Mouse (Mus musculus) midbrain, embryonic 14.5 days (tissue): Measurements from ENCODE around the gene Anapc2. TPM values are rescaled to one million over a fixed set of nuclear protein-coding genes. Genes with fewer than 3 reads are reported as not detected.
A peak's percentile ranks its signal among the peaks of the same experiment; 100 is the strongest.

ENCODE experiments used
- ATAC-seq: fragments of 200-750 bp; cut with Nextera tagmentation; 2 replicates; pipeline ENCODE4 v1.8.0; 2017; ENCODE audit warnings: moderate number of reproducible peaks, moderate library complexity; ENCODE audit not compliant: low FRiP score, low TSS enrichment
- DNase-seq: peaks from one replicate; pipeline ENCODE4 v3.0.0-alpha.2; 2015
- H3K27ac ChIP-seq: fragments of 300-500 bp; sonication (generic); replicated peaks from 2 replicates; pipeline ENCODE4 v1.5.1; 2014; ENCODE audit warnings: mild to moderate bottlenecking, low read depth, low read length, moderate library complexity
- H3K27me3 ChIP-seq: fragments of 300-500 bp; sonication (generic); 2 replicates; pipeline ENCODE4 v1.6.1; 2014; ENCODE audit warnings: low read length, control low read depth, mixed read lengths; ENCODE audit not compliant: control insufficient read depth, insufficient read depth
- H3K36me3 ChIP-seq: fragments of 300-500 bp; sonication (generic); 2 replicates; pipeline ENCODE4 v1.6.1; 2014; ENCODE audit warnings: low read length, control low read depth; ENCODE audit not compliant: control insufficient read depth, insufficient read depth
- H3K4me1 ChIP-seq: fragments of 300-500 bp; sonication (generic); 2 replicates; pipeline ENCODE4 v1.6.1; 2014; ENCODE audit warnings: mild to moderate bottlenecking, antibody characterized with exemption, low read length, control low read depth; ENCODE audit not compliant: control insufficient read depth, insufficient read depth
- H3K4me2 ChIP-seq: fragments of 300-500 bp; sonication (generic); 2 replicates; pipeline ENCODE4 v1.6.1; 2014; ENCODE audit warnings: mild to moderate bottlenecking, low read length, moderate library complexity
- H3K4me3 ChIP-seq: fragments of 300-500 bp; sonication (generic); replicated peaks from 2 replicates; pipeline ENCODE4 v1.5.1; 2014; ENCODE audit warnings: low read depth, low read length
- H3K9ac ChIP-seq: fragments of 300-500 bp; sonication (generic); replicated peaks from 2 replicates; pipeline ENCODE4 v1.6.1; 2014; ENCODE audit warnings: mild to moderate bottlenecking, low read length, moderate library complexity
- H3K9me3 ChIP-seq: fragments of 300-500 bp; sonication (generic); 2 replicates; pipeline ENCODE4 v1.6.1; 2016; ENCODE audit warnings: low read length, control low read depth, mixed read lengths; ENCODE audit not compliant: control insufficient read depth
- WGBS: fragments of 180-500 bp; shearing (Covaris S2); extraction: QIAGEN DNeasy Blood & Tissue Kit; methylation state at CpG from one replicate; pipeline ENCODE4 v1.1.7; 2014; 5-methylcytosine and 5-hydroxymethylcytosine counted together
- polyA plus RNA-seq: library from polyadenylated mRNA; unstranded; fragments of >200 nt; fragmentation: Nextera tagmentation; extraction: Ambion mirVana; gene quantifications from 2 replicates; pipeline ENCODE4 v1.2.1, GENCODE M21; 2014

The Anapc2 gene
- polyA plus RNA-seq, 1 experiment from 2014 or later: 117 TPM

DNA sequence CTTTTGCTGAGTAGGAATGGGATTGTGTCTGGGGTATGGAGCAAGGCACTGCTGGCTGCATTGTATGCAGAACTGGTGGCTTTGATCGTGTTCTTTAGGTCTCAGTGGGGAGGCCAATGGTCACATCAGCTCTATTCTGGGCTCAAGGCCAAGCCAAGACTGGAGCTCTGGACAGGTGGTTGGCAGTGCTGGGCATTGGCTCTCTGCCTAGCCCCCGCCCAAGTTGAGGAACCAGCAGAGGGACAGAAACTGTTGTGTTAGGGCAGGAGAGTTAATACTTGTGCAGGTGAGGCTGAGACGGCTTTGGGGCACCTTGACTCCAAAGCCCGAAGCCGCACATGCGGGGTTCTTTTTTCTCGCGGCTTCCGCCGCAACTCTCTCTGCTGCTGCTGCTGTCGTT lies 17.4 kb downstream of the Anapc2 start, which contains the start of gene Lrrc26:
Lrrc26 (plus strand) TSS at position 265 of the 400 bp plus-strand sequence.
- H3K4me2 ChIP-seq: peak within 1 kb of the TSS; percentile 49
- peak within 1 kb of the TSS; percentile 22 for H3K4me3 ChIP-seq
- peaks cover 18% of the 10 kb centered on the region for H3K36me3 ChIP-seq
- 12% methylated on average over 11 of the region's 11 CpGs for WGBS
- no peak for DNase-seq
- peaks cover 54% of the 10 kb centered on the region for H3K27me3 ChIP-seq
- peak within 1 kb of the TSS; percentile 36; the same call in 1 of the 2 replicates for H3K9ac ChIP-seq
- H3K4me1 ChIP-seq: 0 out of 2 replicates have a peak, but pooled peaks cover 5% of the 10 kb centered on the region
- H3K9me3 ChIP-seq: no peaks in the 10 kb centered on the region
- H3K27ac ChIP-seq: no peak within 1 kb of the TSS
- ATAC-seq: no peak

DNA sequence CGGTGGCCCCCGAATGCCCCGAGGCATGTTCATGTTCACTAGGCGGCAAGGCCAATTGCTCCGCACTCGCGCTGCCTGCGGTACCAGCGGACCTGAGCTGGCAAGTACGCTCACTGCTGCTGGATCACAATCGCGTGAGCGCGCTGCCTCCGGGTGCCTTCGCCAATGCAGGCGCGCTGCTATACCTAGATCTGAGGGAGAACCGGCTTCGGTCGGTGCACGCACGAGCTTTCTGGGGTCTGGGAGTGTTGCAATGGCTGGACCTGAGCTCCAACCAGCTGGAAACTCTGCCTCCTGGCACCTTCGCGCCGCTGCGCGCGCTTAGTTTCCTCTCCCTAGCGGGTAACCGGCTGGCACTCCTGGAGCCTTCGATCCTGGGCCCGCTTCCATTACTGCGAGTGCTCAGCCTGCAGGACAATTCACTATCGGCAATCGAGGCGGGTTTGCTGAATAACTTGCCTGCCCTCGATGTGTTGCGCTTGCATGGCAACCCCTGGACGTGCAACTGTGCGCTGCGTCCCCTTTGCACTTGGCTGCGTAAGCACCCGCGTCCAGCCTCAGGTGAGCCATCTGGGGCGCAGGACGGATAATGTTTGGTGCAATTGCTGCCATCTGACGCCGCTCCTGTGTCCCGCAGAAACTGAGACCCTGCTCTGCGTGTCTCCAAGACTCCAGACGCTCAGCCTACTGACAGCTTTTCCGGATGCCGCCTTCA lies 18.0 kb downstream of the Anapc2 start:
- Histone ChIP-seq H3K9ac (peak overlapping the region; percentile 36; the same call in 1 of the 2 replicates), H3K36me3 (peaks cover 12% of the 10 kb centered on the region), H3K4me1 (0 out of 2 replicates have a peak, but pooled peaks cover 5% of the 10 kb centered on the region), H3K4me2 (peak overlapping the region; percentile 49), H3K27ac (no peak overlapping the region), H3K27me3 (peaks cover 59% of the 10 kb centered on the region), H3K9me3 (no peaks in the 10 kb centered on the region), H3K4me3 (peak overlapping the region; percentile 22)
- WGBS: 2% methylated on average over 54 of the region's 54 CpGs
- DNase-seq (peak; percentile 71), ATAC-seq (no peak)

DNA sequence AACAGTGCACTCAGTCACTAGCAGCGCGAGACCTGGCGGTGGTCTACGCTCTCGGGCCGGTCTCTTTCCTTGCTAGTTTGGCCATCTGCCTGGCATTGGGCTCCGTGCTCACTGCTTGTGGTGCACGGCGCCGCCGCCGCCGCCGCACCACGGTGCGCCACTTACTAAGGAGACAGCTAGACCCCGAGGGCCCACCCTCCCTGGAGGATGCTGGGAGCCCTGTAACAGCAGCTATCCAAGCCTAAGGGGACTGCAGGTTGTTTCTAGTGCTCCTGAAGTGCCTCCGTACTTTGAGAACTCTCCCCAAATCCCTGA lies 18.5 kb downstream of the Anapc2 start:
- H3K9ac ChIP-seq: no peak overlapping the region
- no peak overlapping the region for H3K27ac ChIP-seq
- H3K4me3 ChIP-seq: peak overlapping the region; percentile 22; the same call in 1 of the 2 replicates
- ATAC-seq (no peak), DNase-seq (peak; percentile 47)
- under 1% methylated on average over 18 of the region's 18 CpGs for WGBS
- peak overlapping the region; percentile 49 for H3K4me2 ChIP-seq
- peaks cover 59% of the 10 kb centered on the region for H3K27me3 ChIP-seq
- peaks cover 11% of the 10 kb centered on the region for H3K36me3 ChIP-seq
- H3K4me1 ChIP-seq: 0 out of 2 replicates have a peak, but pooled peaks cover 5% of the 10 kb centered on the region
- H3K9me3 ChIP-seq: no peaks in the 10 kb centered on the region

DNA sequence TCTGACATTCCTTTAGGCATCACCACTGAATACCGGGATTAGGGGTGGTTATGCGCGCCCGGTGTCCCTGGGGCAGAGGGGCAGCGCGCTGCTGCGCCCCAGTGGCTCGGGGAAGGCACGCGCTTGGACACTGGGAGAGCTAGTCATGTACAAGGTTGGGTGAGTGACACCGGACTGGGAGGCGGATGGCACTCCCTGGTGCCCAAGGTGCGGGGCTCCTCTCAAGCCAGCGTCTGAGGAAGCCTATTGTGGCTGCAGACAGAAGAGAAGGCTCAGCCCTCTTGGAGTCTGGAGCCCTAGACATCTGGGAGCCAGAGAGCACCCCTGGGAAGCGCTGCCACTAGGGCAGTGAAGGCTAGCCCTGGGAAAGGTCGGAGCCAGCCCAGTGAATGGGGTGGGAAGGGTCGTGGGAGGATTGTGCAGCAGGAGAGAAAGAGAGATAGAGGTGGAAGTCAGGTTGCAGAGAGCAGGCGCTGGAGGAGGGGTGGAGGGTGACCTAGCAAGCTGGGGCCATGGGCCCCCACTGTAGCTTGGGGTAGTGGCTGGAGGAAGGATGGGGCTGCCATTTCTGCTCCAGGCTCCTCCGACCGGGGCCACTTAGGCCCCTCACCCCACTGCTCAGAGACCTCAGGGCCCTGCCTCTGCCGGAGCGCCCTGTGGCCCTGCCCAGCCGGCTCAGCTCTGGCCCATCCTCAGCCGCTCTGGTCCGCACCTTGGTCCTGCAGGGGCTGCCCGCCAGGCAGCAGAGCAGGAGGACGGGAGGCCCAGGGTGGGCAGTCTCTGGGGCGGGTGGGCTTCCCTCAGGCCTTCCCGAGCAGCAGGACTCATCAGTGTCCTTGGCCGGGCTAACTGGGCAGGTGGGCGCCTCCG lies 19.1 kb downstream of the Anapc2 start:
- H3K4me2 ChIP-seq: peak overlapping the region; percentile 49
- DNase-seq (no peak), ATAC-seq (no peak)
- H3K36me3 ChIP-seq: peaks cover 8% of the 10 kb centered on the region; the same call in 1 of the 2 replicates
- H3K4me1 ChIP-seq: 0 out of 2 replicates have a peak, but pooled peaks cover 5% of the 10 kb centered on the region
- no peak overlapping the region for H3K9ac ChIP-seq
- peaks cover 59% of the 10 kb centered on the region for H3K27me3 ChIP-seq
- no peaks in the 10 kb centered on the region for H3K9me3 ChIP-seq
- 5% methylated on average over 32 of the region's 32 CpGs for WGBS
- no peak overlapping the region for H3K27ac ChIP-seq
- peak overlapping the region; percentile 22; the same call in 1 of the 2 replicates for H3K4me3 ChIP-seq

DNA sequence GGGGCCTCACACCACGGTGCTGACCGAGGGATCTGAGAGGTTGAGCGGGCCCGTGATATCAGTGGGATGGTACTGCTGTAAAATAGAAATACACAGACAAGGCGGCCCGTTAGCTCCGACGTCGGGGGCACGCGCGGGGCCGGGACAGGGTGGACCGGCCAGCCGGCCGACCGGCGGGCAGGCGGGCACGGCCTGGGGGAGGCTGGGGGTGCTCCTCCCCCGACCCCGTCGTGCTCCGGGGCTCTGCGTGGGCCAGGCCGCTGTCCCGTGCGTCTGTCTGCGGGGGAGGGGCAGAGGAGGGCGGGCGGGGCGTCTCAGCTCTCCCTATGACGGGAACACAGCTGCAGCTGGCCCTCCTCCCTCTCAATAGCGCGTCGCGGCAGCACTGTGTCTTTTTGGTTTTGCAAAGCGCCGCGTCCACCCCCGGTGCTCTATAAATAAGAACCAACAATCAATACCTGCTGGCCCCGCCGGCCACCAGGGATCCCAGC lies 19.8 kb downstream of the Anapc2 start:
- Histone ChIP-seq H3K4me1 (0 out of 2 replicates have a peak, but pooled peaks cover 5% of the 10 kb centered on the region), H3K4me2 (peak overlapping the region; percentile 42), H3K9ac (peak overlapping the region; percentile 39; the same call in 1 of the 2 replicates), H3K4me3 (peak overlapping the region; percentile 18; the same call in 1 of the 2 replicates), H3K27me3 (peaks cover 59% of the 10 kb centered on the region), H3K9me3 (no peaks in the 10 kb centered on the region), H3K36me3 (0 out of 2 replicates have a peak, but pooled peaks cover 7% of the 10 kb centered on the region), H3K27ac (no peak overlapping the region)
- ATAC-seq: no peak
- WGBS: 4% methylated on average over 42 of the region's 43 CpGs
- peak; percentile 20 for DNase-seq

DNA sequence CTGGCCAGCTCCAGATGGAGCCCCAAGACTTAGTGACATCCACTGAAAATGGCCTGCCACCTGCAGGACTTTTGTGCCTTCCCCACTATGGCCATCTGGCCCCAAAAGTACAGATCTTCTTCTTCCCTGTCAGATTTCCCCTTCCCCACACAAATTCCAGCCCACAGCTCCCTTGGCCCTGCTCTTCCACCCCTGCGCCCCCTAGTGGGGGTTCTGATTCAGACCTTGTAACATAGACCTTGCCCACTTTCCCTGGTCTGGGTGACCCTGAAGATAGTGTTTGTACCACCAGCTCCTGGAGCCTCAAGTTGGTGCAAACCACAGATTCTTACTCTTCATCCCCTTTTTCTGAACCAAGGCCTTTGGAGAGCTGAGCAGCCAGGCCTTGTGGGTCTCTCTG lies 20.6 kb downstream of the Anapc2 start:
- H3K9ac ChIP-seq: no peak overlapping the region
- ATAC-seq (no peak), DNase-seq (peak; percentile 83)
- 0 out of 2 replicates have a peak, but pooled peaks cover 7% of the 10 kb centered on the region for H3K36me3 ChIP-seq
- H3K4me2 ChIP-seq: no peak overlapping the region
- 0 out of 2 replicates have a peak, but pooled peaks cover 5% of the 10 kb centered on the region for H3K4me1 ChIP-seq
- no peaks in the 10 kb centered on the region for H3K9me3 ChIP-seq
- no peak overlapping the region for H3K4me3 ChIP-seq
- 0% methylated on average over 1 of the region's 1 CpGs for WGBS
- peaks cover 59% of the 10 kb centered on the region for H3K27me3 ChIP-seq
- no peak overlapping the region for H3K27ac ChIP-seq

DNA sequence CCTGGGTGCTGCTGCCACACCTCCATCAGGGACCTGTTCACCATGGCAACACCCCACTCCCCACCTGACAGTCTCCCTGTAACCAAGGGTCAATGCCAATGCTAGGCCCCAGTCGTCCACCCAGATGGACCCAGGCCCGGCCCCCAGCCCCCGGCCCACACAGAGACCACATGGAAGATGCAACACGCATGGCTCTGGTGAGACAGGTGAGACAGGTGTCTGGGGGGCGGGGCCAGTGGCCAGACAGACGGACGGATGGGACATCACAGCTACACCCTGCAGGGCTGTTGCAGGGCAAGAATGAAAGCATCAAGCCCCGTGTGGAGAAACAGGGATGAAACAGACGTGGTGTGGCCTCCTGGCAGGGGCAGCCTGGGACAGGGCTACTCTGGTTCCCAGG lies 21.4 kb downstream of the Anapc2 start:
- WGBS: 78% methylated on average over 9 of the region's 9 CpGs
- no peak overlapping the region for H3K4me3 ChIP-seq
- 0 out of 2 replicates have a peak, but pooled peaks cover 5% of the 10 kb centered on the region for H3K4me1 ChIP-seq
- no peaks in the 10 kb centered on the region for H3K9me3 ChIP-seq
- 0 out of 2 replicates have a peak, but pooled peaks cover 10% of the 10 kb centered on the region for H3K36me3 ChIP-seq
- H3K27me3 ChIP-seq: peaks cover 58% of the 10 kb centered on the region
- ATAC-seq (no peak), DNase-seq (no peak)
- no peak overlapping the region for H3K27ac ChIP-seq
- H3K9ac ChIP-seq: no peak overlapping the region
- H3K4me2 ChIP-seq: no peak overlapping the region

DNA sequence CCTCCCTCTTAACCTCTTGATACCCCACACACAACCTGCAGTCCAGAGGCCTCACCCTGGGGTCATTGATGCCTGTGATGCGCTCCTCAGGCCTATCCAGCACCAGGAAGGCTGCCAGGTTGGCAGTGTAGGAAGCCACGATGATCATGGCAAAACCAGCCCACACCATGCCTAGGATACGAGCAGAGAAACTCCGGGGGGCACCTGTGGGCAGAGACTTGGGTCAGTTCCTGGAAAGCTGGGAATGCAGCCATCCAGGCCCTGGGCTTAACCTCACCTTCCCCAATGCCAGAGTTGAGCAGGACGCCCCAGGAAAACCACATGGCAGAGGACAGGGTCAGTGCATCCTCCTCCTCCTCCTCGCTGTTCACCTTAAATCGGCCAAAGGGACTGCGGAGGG lies 24.8 kb downstream of the Anapc2 start:
- ATAC-seq: no peak
- H3K4me3 ChIP-seq: no peak overlapping the region
- H3K27me3 ChIP-seq: peaks cover 24% of the 10 kb centered on the region
- H3K27ac ChIP-seq: no peak overlapping the region
- no peaks in the 10 kb centered on the region for H3K9me3 ChIP-seq
- H3K9ac ChIP-seq: no peak overlapping the region
- H3K4me2 ChIP-seq: no peak overlapping the region
- no peaks in the 10 kb centered on the region for H3K4me1 ChIP-seq
- WGBS: 75% methylated on average over 8 of the region's 8 CpGs
- DNase-seq: no peak
- peaks cover 10% of the 10 kb centered on the region; the same call in 1 of the 2 replicates for H3K36me3 ChIP-seq
